Mouse (Mus musculus) left cerebral cortex, adult 9 months (tissue): ENCODE data around the gene Krtdap.
"Not testable (repeated sequence)": the region's sequence is repeated elsewhere in the genome, so short reads cannot be mapped to it uniquely, and the experiment has no call there.

ENCODE experiments used
- DNase-seq, 2 experiments: peaks; one replicate each; pipeline ENCODE4 v3.0.0; 2022; ENCODE audit warnings: low spot score in 2 of 2

Krtdap gene

DNA sequence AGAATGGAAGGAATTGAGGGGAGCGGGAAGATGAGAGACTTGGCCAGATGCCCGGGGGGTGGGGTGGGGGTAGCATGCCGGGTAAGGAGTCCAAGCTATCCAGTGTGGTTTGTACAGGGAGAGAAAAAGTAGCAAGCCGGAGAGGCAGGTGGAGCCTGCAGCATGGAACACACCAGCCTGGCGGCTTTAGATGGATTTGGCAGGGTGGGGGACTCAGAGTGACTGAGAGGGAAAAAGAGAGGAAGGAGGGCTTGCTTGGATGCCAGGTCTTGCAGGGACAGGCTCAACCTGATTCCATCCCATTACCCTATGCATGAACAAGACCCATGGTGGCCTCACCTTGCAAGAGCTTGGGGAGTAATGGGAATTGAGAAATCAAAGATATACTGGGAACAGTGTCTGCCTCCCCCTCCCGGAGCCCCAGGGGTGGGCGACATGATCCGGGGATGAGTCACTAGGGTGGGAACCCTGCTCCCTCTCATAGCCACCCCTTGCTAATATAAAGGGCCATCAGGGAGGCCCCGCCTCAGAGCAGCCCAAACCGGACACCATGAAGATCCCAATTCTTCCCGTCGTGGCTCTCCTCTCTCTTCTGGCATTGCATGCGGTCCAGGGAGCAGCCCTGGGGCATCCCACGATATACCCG is at the start of gene Krtdap:
TSS of gene Krtdap (plus strand) at position 520 of the 646 bp plus-strand sequence.
- DNase-seq: no peak

DNA sequence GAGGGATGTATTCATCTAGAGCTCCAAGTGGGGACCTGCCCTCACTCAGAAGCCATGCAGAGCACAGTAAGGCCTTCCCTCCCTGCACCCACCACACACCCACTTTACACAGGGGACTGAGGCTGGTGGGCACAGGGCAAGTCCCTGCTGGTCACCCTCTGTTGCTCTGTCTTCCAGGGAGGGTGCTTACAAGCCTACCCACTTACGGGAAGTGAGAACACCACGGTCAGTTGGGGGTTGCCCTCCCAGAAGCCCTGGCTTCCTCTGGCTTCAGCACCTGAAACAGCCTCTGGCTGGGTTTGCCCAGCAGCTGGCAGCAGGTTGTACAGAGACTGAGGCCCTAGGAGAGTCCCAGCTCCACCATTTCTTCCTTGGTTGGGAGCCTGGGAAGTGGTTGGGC is 45.1 kb upstream of the Krtdap start:
- DNase-seq: not testable (repeated sequence)

DNA sequence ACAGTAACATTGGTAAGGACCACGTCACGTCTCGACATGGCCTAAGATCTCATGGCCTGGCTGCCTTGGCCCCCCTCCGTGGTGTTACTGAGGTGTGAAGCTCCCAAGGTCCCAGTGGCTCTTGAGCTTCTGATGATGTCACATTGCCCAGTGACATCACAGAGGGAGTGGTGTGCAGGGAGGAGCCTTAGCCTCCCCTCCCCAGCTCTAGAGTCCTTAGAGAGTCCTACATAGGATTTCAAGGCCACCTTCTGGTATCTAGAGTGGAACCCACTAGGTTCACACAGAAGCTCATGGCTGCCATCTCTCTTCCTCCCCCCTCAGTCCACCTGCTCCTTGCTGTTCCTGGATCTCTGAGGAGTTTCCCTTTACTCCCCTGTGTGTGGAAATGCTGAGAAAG is 44.1 kb upstream of the Krtdap start, which contains the start of gene Gapdhs:
TSS of gene Gapdhs (minus strand) at position 65 of the 400 bp plus-strand sequence.
- DNase-seq: not testable (repeated sequence)

DNA sequence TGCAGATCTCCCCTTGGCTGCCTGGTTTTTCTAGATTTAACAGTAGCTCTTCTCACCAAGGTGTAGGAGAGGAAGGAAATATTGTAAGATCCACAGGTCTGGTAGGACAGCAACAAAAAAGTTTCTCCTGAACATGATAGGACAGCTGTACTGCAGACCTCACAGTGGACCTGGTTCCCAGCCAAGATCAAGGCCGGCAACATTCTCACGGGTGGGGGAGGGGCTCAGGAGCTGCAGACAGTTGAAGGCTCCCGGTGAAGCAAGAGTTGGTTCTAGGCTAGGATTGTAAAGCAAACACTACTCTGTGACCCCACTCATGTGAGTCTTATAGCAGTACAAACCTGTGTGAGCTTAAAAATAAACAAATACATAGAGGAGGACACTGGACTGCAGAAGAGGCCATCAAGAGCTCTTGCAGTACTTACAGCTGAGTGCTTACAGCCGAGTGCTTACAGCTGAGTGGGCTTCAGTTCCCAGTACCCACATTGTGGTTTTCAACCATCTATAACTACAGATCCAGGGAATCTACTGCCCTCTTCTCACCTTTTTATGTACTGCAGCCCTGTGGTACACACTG is 43.6 kb upstream of the Krtdap start:
- DNase-seq: no peak

DNA sequence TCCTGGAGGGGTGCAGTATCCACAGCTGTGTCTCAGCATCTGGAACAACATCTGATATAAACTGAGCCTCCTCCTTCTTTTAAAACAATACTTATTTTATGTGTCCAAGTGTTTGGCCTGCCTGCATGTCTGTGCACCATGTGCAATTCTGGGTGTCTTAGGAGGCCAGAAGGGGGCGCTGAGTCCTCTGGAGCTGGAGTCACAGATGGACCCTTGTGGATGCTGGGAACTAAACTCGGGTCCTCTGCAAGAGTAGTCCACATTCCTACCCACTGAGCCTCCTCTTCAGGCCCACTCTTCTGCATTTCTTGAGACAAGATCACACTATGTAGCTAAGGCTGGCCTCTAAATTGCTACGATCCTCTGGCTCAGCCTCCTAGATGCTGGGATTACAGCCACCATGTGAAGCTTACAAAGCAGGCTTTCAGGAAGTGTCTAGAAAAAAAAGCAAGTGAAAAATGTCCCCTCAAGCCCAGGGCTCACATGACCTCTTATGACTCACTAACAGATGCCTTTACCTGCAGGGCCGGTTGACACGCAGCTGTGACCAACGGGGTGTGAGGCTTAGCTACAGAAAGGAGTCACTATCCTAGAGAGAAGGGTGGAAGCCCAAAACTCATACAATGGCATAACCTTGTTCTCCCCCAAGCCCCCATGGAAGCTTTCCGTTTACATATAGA is 40.0 kb upstream of the Krtdap start:
- DNase-seq: no peak

DNA sequence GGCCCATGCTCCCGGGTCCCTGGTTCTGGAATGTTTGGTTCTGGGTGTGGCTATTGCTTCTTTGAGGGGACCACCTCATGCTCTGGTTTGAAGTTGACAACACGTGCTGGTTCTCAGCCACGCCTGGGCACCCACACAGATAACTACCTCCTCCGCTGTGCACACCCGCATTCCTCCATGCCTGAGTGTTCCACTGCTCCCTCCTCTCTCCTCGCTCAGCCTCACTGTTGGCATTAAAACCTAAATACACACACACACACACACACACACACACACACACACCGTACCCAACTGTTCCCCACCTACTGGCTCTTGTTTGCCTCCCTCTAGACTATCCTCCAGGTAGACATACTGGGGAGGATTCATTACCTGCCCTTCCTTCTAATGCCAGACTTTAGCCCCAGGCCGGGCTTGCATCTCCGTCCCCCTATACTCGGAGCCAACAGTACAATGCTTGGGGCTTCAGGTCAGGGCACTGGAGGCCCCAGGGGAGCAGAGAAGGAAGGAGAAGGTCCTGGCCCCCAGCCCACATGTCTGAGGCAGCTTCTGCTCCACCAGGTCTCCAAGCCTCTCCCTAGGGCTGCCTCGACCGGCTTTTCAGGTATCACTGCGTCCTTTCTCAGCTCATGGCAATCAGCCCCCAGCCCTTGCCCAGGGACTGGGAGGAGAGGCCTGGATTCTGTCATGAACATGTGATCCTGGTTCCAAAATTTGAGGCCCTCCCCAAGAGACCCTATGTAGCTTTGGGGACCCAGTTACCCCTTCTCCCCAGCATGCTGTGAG is 37.7 kb upstream of the Krtdap start:
- no peak for DNase-seq

DNA sequence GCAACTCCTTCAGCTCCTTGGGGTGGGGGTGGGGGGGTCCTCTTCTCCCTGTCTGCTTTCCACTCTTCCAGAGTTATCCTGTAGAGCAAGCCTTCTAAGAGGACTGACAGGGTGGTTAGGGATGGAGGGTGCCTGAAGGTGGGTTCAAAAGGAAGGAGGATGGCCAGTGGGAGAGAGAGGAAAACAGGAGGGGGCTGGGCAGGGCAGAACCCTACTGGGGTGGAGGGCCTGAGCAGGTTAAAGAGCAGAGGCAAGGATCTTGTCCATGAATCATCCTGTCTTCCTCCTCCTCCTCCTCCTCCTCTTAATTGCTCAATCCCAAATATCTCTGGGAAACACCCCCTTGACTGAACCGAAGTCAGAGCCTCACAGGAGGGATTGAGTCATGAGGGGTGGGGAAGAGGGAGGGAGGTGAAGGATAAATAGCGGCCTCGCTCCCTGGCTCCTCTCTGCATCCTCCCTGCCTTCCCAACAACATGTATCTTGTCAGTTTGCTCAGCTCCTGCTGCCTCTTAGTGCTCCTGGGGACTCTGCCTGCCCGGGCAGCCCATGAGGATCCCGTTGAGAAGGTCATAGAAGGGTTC is 36.5 kb upstream of the Krtdap start, which contains the start of gene Sbsn:
TSS of gene Sbsn (plus strand) at position 386 of the 584 bp plus-strand sequence.
- DNase-seq: no peak

DNA sequence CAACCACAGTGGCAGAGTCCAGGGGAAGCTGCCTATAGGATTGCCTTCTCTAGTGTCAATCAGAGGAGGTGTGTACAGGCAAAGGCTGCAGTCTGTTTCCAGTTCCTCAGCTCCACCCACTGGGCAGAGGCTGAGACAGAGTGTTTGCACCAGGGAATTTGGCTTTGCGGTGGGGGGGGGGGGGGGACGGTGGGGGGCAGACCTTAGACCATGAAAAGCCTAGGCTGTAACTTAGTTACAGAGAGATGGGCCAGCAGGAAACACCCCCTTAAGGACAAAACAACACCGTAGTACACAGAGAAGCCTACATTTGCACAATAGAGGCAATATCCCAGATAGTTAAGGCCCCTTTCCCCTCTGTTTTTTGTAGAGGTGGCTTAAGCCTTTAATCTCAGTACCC is 30.7 kb upstream of the Krtdap start:
- no peak for DNase-seq

DNA sequence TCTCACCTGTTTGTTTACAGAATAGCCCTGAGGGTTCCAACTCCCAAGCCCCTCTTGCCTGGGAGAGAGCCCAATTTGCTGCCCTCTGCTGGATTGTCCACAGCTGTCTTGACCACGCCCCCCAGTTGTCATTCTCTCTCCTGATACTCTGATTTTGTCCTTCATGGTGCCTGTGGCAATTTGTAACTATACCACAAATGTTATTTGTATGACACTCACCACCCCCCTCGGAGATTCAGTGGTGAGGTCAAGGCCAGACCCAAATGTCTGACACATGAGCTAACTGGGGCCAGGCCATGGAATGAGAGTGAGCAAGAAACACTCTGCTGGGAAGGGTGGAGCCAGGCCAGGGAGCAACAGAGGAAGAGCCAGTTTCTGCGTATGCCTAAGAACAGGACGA is 28.8 kb upstream of the Krtdap start:
- DNase-seq: no peak

DNA sequence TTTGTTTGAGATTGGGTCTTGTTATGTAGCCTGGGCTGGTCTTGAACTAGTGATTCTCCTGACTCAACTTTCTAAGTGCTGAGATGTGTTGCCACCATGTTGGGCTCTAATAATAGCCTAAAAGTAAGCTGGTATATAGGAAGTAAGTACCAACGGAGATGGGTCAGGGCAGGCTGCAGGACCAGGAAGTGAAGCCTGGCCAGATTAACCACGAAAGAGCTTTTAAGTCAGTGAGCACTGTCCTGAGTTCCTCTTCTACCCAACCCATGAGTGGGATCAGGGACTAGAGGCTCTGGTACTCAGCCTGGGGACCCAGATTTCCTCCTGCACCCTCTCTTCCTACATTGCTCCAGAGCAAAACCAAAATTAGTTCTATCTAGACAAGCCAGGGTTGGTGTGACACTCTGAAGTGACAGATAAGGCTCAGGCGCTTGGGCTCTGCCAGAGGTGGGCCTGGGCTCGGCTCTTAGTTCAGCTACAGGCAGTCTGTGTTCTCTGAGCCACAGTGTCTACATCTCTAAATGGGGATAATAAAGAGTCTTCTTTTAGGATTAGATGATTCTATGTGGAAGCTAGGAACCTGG is 25.8 kb upstream of the Krtdap start:
- DNase-seq: no peak

DNA sequence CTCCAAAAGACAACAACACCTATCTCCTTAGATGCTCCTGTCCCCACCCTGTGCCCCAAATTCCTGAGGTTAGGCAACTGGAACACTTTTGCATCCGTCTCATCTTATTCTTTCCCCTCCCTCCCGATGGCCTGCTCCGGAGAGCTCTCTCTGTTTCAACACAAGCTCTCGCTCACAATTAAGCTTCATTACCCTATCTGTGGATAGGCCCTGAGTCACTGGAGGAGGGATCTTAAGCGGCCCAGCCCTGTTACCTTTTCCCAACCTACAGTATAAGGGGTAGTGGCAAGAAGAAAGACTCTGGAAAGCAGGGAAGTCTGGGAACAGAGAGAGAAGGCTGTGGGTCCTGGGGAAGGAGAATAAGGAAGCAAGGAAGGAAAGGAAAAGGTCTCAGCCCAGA is 24.2 kb upstream of the Krtdap start, which contains the start of gene Dmkn:
TSS of gene Dmkn (plus strand) at position 301 of the 400 bp plus-strand sequence.
- no peak for DNase-seq

DNA sequence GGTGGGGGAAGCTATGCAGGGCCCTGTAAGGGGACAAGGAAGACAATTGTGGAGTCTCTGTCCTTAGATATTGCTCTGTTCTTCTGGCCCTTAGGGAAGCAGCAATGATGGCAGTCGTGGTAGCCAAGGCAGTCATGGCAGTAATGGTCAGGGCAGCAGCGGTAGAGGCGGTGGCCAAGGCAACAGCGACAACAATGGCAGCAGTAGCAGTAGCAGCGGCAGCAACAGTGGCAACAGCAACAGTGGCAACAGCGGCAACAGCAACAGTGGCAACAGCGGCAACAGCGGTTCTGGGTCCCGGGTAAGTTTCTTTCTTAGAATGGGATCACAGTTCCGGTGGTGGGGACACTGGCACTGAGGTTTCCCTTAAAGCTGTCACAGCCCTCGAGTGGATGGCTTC is 22.5 kb upstream of the Krtdap start:
- DNase-seq: no peak

DNA sequence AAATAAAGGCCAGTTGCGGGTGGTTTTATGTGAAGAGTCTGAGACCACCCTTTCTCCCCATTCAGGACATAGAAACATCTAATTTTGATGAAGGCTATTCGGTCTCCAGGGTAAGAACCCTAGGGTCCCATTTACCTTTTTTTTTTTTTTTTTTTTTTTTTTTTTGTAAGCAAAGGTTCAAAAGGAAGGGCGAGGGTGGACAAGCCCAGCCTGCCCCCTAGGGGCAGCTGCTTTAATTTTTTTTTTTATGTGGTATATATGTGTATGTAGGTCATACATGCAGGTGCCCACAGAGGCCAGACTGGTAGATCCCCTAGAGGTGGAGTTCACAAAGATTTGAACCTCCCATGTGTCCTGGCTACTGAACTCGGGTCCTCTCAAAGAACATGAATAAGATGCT is 21.3 kb upstream of the Krtdap start:
- DNase-seq: no peak

DNA sequence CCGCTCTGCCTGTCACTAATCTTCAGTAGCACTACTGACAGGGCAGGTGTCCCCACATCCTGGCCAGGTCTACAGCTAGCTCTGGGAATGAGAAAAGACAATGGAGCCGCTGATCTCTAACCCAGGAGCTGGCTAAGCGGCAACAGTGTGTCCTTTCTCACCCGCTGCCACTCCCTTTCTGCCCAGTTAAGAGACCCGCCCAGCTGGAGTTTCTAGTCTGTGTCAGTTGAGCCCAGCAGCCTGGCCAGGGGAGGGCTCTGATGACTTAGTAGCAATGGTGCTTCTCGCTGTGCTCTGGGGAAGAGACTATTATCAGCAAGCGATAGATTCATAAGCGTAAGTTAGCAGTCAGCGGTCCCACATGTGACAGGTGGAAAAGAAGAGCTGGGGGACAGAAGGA is 18.5 kb upstream of the Krtdap start:
- no peak for DNase-seq

DNA sequence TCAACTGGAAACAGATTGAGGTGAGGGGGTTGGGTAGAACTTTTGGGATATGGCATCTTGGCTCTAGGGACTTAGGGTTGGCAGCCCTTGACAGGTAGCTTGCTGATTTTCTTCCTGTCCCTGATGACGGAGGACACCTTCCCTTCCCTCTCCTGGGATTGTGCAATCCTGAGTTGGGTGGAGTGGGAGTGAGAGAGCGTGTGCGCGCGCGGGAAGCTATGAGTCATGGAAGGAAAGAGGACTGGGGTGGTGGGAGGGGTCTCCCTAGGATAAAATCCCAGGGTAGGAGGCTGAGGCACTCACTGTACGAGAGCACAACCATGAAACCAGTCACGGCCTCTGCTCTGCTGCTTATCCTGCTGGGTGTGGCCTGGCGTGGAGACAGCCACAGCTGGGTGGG is 11.6 kb upstream of the Krtdap start:
- DNase-seq: no peak

DNA sequence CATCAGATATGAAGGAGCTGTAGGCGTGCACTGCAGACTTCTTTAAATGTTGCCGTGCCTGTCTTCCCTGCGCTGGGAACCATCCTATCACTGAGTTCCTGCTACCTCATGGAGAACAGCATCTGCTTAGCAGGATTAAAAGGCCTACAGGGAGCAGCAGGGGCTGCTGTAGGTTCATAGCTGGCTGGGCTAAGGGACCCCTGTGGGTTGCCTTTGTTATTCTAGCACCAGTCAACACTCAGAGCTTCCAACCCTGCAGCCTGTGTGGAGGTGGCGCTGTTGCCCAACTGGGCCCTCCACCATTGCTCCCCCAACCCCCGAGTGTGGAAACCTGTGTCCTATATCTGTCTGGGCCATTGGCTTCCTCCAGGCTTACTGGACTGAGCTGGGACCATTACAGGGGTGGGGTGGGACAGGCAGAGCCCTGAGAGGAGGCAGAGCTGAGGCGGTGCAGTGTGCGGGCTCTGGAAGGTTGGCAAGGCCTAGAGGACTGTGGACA is 10.6 kb upstream of the Krtdap start:
- DNase-seq: no peak

DNA sequence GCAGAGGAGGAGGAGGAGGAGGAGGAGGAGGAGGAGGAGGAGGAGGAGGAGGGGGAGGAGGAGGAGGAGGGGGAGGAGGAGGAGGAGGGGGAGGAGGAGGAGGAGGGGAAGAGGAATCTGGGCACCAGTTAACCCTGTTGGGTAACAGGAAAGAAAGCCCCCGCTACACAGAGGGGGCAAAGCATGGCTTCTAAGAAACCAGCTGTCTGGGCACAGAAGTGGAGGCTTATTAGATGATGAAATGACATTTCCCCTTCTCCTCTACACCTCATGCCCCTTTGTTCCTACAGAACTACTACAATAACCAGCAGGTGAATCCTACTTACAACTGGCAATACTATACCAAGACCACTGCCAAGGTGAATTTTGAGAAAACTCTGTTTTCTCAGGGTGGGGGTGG is 9.8 kb upstream of the Krtdap start:
- no peak for DNase-seq

DNA sequence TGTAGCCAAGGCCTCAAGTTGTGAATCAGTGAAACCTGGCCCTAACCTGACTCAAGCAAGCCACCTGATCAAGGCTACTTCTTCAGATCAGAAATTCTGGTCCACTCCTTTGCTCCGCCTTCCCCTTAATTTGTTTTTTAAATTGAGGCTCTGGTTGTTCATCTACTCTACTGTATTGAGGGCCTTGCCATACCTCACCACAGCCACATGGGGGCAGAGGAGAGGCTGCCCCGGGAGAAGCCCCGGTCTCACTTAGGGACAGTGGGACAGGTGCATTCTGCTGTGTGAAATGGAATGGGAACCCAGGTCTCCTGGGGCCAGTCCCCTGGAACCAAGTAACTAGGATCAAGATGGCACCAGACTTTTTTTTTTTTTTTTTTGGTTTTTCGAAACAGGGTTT is 5.9 kb upstream of the Krtdap start:
- DNase-seq: no peak

DNA sequence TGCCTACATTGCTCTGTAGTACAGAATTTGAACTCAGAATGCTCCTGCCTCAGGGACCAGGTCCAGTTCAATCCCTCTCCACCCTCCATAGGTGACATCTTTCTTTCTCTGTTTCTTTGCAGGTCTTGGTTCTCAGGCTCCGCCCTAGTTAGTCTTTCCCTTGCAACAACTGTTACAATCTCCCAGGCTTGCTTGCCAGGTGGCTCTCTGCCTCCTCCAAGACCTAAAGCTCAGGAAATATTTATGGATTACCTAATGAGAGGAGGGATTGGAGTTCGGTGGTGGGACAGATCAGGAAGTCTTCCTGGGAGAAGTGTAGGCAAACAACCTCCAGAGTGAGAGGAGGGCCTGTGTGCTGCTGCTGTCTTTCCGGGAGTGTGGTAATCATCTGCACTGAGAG is 5.0 kb upstream of the Krtdap start:
- no peak for DNase-seq

DNA sequence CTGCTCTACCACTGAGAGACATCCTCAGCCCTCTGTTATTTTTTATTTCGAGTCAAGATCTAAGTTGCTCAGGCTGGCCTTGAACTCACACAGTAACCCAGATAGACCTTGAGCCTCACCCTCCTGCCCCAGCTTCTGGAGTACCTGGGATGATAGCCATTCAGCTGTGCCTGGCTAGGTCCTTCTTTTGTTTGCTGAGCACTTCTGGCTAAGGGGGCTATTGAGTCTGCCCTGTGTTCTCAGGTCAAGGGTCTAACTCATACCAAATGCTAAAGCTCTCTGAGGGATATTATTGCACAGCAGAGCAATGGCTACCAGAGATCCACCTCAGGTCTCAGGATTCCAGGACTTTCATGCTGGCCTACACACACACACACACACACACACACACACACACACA is 2.5 kb upstream of the Krtdap start:
- DNase-seq: no peak
